Mouse (Mus musculus): ENCODE measurements around the gene Rfx8.

DNA sequence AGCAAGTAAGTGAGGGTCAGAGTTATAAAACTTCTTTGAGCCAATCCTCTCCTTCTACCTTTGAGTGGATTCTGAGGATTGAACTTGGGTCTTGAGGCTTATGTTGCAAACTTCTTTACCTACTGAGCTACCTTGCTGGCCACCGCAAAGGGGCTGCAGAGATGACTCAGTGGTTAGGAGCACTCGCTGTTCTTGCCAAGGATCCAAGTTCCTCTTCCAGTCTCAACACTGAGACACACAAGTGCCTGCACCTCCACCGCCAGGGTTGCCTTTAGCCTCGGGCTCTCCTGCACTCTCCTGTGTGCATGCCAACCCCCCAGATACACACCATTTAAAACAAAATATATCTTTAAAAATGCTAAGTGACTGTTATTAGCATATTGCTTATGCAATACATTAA lies 19.2 kb upstream of the Rfx8 start:
- TF ChIP-seq POLR2A (IDR thresholded peaks at IDR 0.05; ENCODE audit: extremely low read depth, insufficient read depth, low read length) (no peak), CTCF (IDR thresholded peaks at IDR 0.05; ENCODE audit: extremely low read depth, insufficient read depth, low read length) (no peak)
